Mouse (Mus musculus) heart, embryonic 11.5 days (tissue): ENCODE measurements at regions not wholly inside any gene's neighbourhood (a gene's known extent, or its start where the extent isn't known, plus 50 kb on each side); places are given as distances from the start of the nearest gene placed in this dataset.
A peak's percentile ranks its signal among the peaks of the same experiment; 100 is the strongest.

Experiments used
- ATAC-seq: fragments of 200-750 bp; cut with Nextera tagmentation; replicated peaks from 2 replicates; pipeline ENCODE4 v1.8.0; 2017; ENCODE audit warnings: moderate library complexity; ENCODE audit not compliant: insufficient number of reproducible peaks, low FRiP score, low TSS enrichment
- H3K27ac ChIP-seq: fragments of 300-500 bp; sonication (generic); 2 replicates; pipeline ENCODE4 v1.5.1; 2014; ENCODE audit warnings: mild to moderate bottlenecking, low read depth, low read length
- H3K27me3 ChIP-seq: fragments of 300-500 bp; sonication (generic); 2 replicates; pipeline ENCODE4 v1.6.1; 2014; ENCODE audit warnings: mild to moderate bottlenecking, low read length, mixed read lengths; ENCODE audit not compliant: control insufficient read depth, insufficient read depth
- H3K36me3 ChIP-seq: fragments of 300-500 bp; sonication (generic); 2 replicates; pipeline ENCODE4 v1.6.1; 2014; ENCODE audit warnings: mild to moderate bottlenecking, low read length, moderate library complexity, mixed read lengths; ENCODE audit not compliant: control insufficient read depth, insufficient read depth
- H3K4me1 ChIP-seq: fragments of 300-500 bp; sonication (generic); 2 replicates; pipeline ENCODE4 v1.6.1; 2014; ENCODE audit warnings: low read length; ENCODE audit not compliant: control insufficient read depth, insufficient read depth
- H3K4me2 ChIP-seq: fragments of 300-500 bp; sonication (generic); 2 replicates; pipeline ENCODE4 v1.6.1; 2014; ENCODE audit warnings: mild to moderate bottlenecking, moderate library complexity
- H3K4me3 ChIP-seq: fragments of 300-500 bp; sonication (generic); 2 replicates; pipeline ENCODE4 v1.5.1; 2014; ENCODE audit warnings: low read depth, low read length
- H3K9ac ChIP-seq: fragments of 300-500 bp; sonication (generic); 2 replicates; pipeline ENCODE4 v1.6.1; 2014; ENCODE audit warnings: mild to moderate bottlenecking, low read depth, low read length, moderate library complexity
- H3K9me3 ChIP-seq: fragments of 300-500 bp; sonication (generic); replicated peaks from 2 replicates; pipeline ENCODE4 v1.6.1; 2016; ENCODE audit warnings: low read length; ENCODE audit not compliant: control insufficient read depth
- WGBS: fragments of 180-500 bp; shearing (Covaris S2); extraction: QIAGEN DNeasy Blood & Tissue Kit; methylation state at CpG from one replicate; pipeline ENCODE4 v1.1.7; 2014; ENCODE audit not compliant: insufficient replicate concordance; 5-methylcytosine and 5-hydroxymethylcytosine counted together

DNA sequence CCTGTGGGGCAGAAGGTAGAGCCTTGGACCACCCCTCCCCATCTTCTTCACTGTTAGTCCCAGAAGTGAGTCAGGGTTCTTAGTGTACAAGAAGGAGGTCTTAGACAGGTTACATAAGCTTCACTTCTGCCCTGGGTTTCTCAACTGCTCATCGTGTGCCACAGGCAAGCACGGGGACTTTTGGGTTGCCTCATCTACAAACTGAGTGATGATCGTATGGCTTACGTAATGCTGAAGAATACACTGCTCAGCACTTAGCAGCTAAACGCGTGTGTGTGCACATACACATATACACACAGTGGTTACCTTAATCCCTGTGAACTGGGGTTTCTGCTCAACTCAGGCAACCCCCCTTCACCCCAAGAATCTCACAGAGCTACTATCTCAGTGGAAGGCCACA lies 163.1 kb upstream of the Zc3h12a start:
- no peak overlapping the region for H3K9ac ChIP-seq
- H3K4me3 ChIP-seq, result no peak overlapping the region
- no peaks in the 10 kb centered on the region for H3K9me3 ChIP-seq
- peaks cover 4% of the 10 kb centered on the region; the same call in 1 of the 2 replicates for H3K27me3 ChIP-seq
- 72% methylated on average over 6 of the region's 6 CpGs for WGBS
- no peak for ATAC-seq
- no peak overlapping the region for H3K4me2 ChIP-seq
- no peak overlapping the region for H3K27ac ChIP-seq
- H3K4me1 ChIP-seq, result no peaks in the 10 kb centered on the region
- H3K36me3 ChIP-seq, result no peaks in the 10 kb centered on the region

DNA sequence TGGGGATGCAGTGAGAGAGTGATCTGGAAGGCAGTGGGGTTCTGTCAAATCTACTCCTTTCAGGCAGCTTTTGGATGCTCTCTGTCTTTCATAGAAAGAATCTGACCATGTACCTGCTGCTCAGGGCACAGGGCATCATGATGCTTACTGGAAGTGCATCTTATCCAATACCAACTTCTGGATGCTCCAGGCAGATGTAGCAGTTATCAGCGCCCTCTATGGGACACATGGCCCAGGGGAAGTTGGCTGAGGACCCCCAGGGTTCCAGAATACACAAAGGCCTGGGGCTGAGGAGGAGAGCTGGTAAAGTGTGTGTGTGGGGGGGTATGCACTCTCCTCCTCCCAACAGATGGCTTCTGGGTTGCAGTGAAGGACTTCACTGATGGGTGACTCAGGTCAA lies 162.1 kb upstream of the Zc3h12a start:
- Histone ChIP-seq H3K27me3 (peaks cover 4% of the 10 kb centered on the region; the same call in 1 of the 2 replicates), H3K4me2 (no peak overlapping the region), H3K4me3 (no peak overlapping the region), H3K36me3 (no peaks in the 10 kb centered on the region), H3K9me3 (no peaks in the 10 kb centered on the region), H3K27ac (no peak overlapping the region), H3K4me1 (no peaks in the 10 kb centered on the region), H3K9ac (no peak overlapping the region)
- WGBS, result 18% methylated on average over 1 of the region's 1 CpGs
- ATAC-seq, result no peak

GRCm38 (mm10) chr4:125289031-125289449 lies 161.4 kb upstream of the Zc3h12a start:
- Histone ChIP-seq H3K27me3 (peaks cover 4% of the 10 kb centered on the region), H3K4me1 (no peaks in the 10 kb centered on the region), H3K36me3 (no peaks in the 10 kb centered on the region), H3K4me2 (no peak overlapping the region), H3K9ac (no peak overlapping the region), H3K9me3 (no peaks in the 10 kb centered on the region), H3K4me3 (no peak overlapping the region), H3K27ac (no peak overlapping the region)
- WGBS, result 49% methylated on average over 6 of the region's 6 CpGs
- ATAC-seq, result no peak

GRCm38 (mm10) chr4:125282974-125283319 lies 155.3 kb upstream of the Zc3h12a start:
- Histone ChIP-seq H3K9me3 (no peaks in the 10 kb centered on the region), H3K36me3 (no peaks in the 10 kb centered on the region), H3K27ac (no peak overlapping the region), H3K4me2 (no peak overlapping the region), H3K27me3 (peaks cover 5% of the 10 kb centered on the region), H3K4me3 (no peak overlapping the region), H3K4me1 (no peaks in the 10 kb centered on the region), H3K9ac (no peak overlapping the region)
- no peak for ATAC-seq
- WGBS, result 29% methylated on average over 8 of the region's 8 CpGs

GRCm38 (mm10) chr4:125282154-125282973 lies 154.7 kb upstream of the Zc3h12a start:
- no peaks in the 10 kb centered on the region for H3K4me1 ChIP-seq
- peaks cover 5% of the 10 kb centered on the region for H3K27me3 ChIP-seq
- no peaks in the 10 kb centered on the region for H3K36me3 ChIP-seq
- H3K27ac ChIP-seq, result no peak overlapping the region
- H3K4me3 ChIP-seq, result no peak overlapping the region
- no peaks in the 10 kb centered on the region for H3K9me3 ChIP-seq
- 11% methylated on average over 21 of the region's 21 CpGs for WGBS
- ATAC-seq, result 0 out of 2 replicates have a peak, but pooled peaks have one; percentile 61
- H3K9ac ChIP-seq, result no peak overlapping the region
- H3K4me2 ChIP-seq, result peak overlapping the region; percentile 29

- Histone ChIP-seq H3K4me3 (no peak overlapping the region), H3K27ac (no peak overlapping the region), H3K4me1 (no peaks in the 10 kb centered on the region), H3K36me3 (no peaks in the 10 kb centered on the region), H3K9ac (no peak overlapping the region), H3K27me3 (peaks cover 35% of the 10 kb centered on the region), H3K9me3 (no peaks in the 10 kb centered on the region), H3K4me2 (no peak overlapping the region)
- no peak for ATAC-seq
- WGBS, result 55% methylated on average over 7 of the region's 7 CpGs
Measured at GRCm38 (mm10) chr4:125279165-125279564, 151.5 kb upstream of the Zc3h12a start.

DNA sequence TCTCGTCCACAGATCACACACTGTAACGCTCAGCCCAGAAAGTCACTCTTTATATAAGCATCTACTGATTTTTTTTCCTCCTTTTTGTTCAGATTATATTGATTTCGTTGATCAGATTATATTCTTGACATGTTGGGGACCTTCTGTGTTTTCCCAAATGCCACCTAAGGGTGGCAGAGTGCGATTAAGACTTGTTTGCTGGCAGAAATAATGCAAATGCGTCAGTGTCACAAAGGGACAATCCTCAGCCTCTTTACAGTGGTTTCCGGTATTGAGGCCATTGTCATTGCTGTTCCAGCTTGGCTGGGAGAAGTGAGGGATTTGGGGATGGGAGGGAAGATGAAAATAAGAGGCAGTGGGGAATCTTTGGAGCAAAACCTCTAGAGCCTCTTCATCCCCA lies 149.2 kb upstream of the Zc3h12a start:
- no peaks in the 10 kb centered on the region for H3K36me3 ChIP-seq
- peaks cover 37% of the 10 kb centered on the region for H3K27me3 ChIP-seq
- no peak overlapping the region for H3K4me3 ChIP-seq
- no peaks in the 10 kb centered on the region for H3K9me3 ChIP-seq
- 58% methylated on average over 6 of the region's 6 CpGs for WGBS
- no peaks in the 10 kb centered on the region for H3K4me1 ChIP-seq
- H3K9ac ChIP-seq, result no peak overlapping the region
- H3K4me2 ChIP-seq, result no peak overlapping the region
- no peak for ATAC-seq
- no peak overlapping the region for H3K27ac ChIP-seq

- no peak overlapping the region for H3K27ac ChIP-seq
- H3K9ac ChIP-seq, result no peak overlapping the region
- no peak overlapping the region for H3K4me2 ChIP-seq
- no peak overlapping the region for H3K4me3 ChIP-seq
- WGBS, result 1% methylated on average over 13 of the region's 13 CpGs
- no peaks in the 10 kb centered on the region for H3K36me3 ChIP-seq
- no peaks in the 10 kb centered on the region for H3K4me1 ChIP-seq
- H3K27me3 ChIP-seq, result peaks cover 43% of the 10 kb centered on the region
- ATAC-seq, result no peak
- H3K9me3 ChIP-seq, result no peaks in the 10 kb centered on the region
Measured at GRCm38 (mm10) chr4:125275259-125275658, 147.6 kb upstream of the Zc3h12a start.

- no peak overlapping the region for H3K4me3 ChIP-seq
- H3K9me3 ChIP-seq, result no peaks in the 10 kb centered on the region
- no peak overlapping the region for H3K27ac ChIP-seq
- peaks cover 34% of the 10 kb centered on the region for H3K27me3 ChIP-seq
- ATAC-seq, result no peak
- no peaks in the 10 kb centered on the region for H3K36me3 ChIP-seq
- H3K4me2 ChIP-seq, result no peak overlapping the region
- no peak overlapping the region for H3K9ac ChIP-seq
- no peaks in the 10 kb centered on the region for H3K4me1 ChIP-seq
- 75% methylated on average over 14 of the region's 14 CpGs for WGBS
Measured at GRCm38 (mm10) chr4:125270951-125271350, 143.3 kb upstream of the Zc3h12a start.
